Mouse (Mus musculus) heart, embryonic 11.5 days (tissue): Measurements from ENCODE around the gene Afap1l2. TPM values are rescaled to one million over a fixed set of nuclear protein-coding genes. Genes with fewer than 3 reads are reported as not detected.

Experiments
- ATAC-seq: fragments of 200-750 bp; cut with Nextera tagmentation; replicated peaks from 2 replicates; pipeline ENCODE4 v1.8.0; 2017; ENCODE audit warnings: moderate library complexity; ENCODE audit not compliant: insufficient number of reproducible peaks, low FRiP score, low TSS enrichment
- H3K27ac ChIP-seq: fragments of 300-500 bp; sonication (generic); 2 replicates; pipeline ENCODE4 v1.5.1; 2014; ENCODE audit warnings: mild to moderate bottlenecking, low read depth, low read length
- H3K27me3 ChIP-seq: fragments of 300-500 bp; sonication (generic); 2 replicates; pipeline ENCODE4 v1.6.1; 2014; ENCODE audit warnings: mild to moderate bottlenecking, low read length, mixed read lengths; ENCODE audit not compliant: control insufficient read depth, insufficient read depth
- H3K36me3 ChIP-seq: fragments of 300-500 bp; sonication (generic); 2 replicates; pipeline ENCODE4 v1.6.1; 2014; ENCODE audit warnings: mild to moderate bottlenecking, low read length, moderate library complexity, mixed read lengths; ENCODE audit not compliant: control insufficient read depth, insufficient read depth
- H3K4me1 ChIP-seq: fragments of 300-500 bp; sonication (generic); 2 replicates; pipeline ENCODE4 v1.6.1; 2014; ENCODE audit warnings: low read length; ENCODE audit not compliant: control insufficient read depth, insufficient read depth
- H3K4me2 ChIP-seq: fragments of 300-500 bp; sonication (generic); 2 replicates; pipeline ENCODE4 v1.6.1; 2014; ENCODE audit warnings: mild to moderate bottlenecking, moderate library complexity
- H3K4me3 ChIP-seq: fragments of 300-500 bp; sonication (generic); 2 replicates; pipeline ENCODE4 v1.5.1; 2014; ENCODE audit warnings: low read depth, low read length
- H3K9ac ChIP-seq: fragments of 300-500 bp; sonication (generic); 2 replicates; pipeline ENCODE4 v1.6.1; 2014; ENCODE audit warnings: mild to moderate bottlenecking, low read depth, low read length, moderate library complexity
- H3K9me3 ChIP-seq: fragments of 300-500 bp; sonication (generic); replicated peaks from 2 replicates; pipeline ENCODE4 v1.6.1; 2016; ENCODE audit warnings: low read length; ENCODE audit not compliant: control insufficient read depth
- WGBS: fragments of 180-500 bp; shearing (Covaris S2); extraction: QIAGEN DNeasy Blood & Tissue Kit; methylation state at CpG from one replicate; pipeline ENCODE4 v1.1.7; 2014; ENCODE audit not compliant: insufficient replicate concordance; 5-methylcytosine and 5-hydroxymethylcytosine counted together
- polyA plus RNA-seq: library from polyadenylated mRNA; unstranded; fragments of >200 nt; fragmentation: Nextera tagmentation; extraction: Ambion mirVana; gene quantifications from 2 replicates; pipeline ENCODE4 v1.2.1, GENCODE M21; 2014

Afap1l2 gene
- polyA plus RNA-seq: 1.3 and 1.5 TPM in 2 replicates

DNA sequence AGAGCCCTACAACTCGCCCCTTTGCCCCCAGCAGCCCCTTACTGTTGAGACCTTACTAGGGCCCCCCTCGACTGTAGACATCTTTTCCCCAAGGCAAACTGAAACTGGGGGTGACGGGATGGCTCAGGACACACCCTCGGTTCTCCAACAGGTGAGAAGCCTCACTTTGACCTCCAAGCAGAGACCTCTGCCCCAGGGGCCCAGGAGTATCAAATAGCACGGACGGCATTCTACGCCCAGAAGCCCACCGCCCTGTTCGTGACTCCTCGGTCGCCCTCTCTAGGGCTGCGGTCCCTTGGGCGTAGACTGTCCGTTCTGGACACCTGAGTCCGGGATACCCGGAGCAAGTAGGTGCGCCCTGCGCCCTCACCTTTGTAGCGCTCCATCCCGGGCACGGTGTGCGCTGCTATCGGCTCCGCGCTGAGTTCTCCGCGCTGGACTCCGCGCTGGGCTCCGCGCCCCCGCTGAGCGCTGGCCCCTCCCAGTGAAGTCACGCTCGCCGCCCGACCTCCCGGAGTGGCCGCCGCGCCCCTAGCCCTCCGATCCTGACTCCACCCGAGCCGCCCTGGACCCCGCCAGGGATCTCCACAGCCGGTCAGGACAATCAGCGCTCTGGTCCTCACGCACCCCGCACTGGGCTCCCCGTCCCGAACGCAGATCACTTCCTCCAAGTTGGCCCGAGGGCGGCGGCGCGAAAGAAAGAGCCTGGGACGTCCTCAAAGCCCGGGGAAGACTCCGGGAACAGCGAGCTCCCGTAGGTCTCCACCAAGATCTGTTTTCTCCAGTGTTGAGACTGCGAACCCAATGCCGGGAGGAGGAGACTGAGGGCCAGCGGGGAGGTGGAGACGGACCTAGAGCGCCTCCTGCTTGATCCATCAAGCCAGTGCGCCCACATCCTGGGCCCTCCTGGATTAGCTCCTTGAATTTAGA, at the start of gene Afap1l2:
Gene Afap1l2 (minus strand): TSS at position 448 of the 930 bp plus-strand sequence.
- peak within 1 kb of the TSS; percentile 7 for H3K9ac ChIP-seq
- no peaks in the 10 kb centered on the region for H3K36me3 ChIP-seq
- peak within 1 kb of the TSS; percentile 55 for H3K4me3 ChIP-seq
- H3K9me3 ChIP-seq: no peaks in the 10 kb centered on the region
- 0 out of 2 replicates have a peak, but pooled peaks have one; percentile 35 for ATAC-seq
- peaks cover 15% of the 10 kb centered on the region for H3K27me3 ChIP-seq
- 3% methylated on average over 67 of the region's 68 CpGs for WGBS
- no peaks in the 10 kb centered on the region for H3K4me1 ChIP-seq
- peak within 1 kb of the TSS; percentile 93 for H3K4me2 ChIP-seq
- no peak within 1 kb of the TSS for H3K27ac ChIP-seq

GRCm38 (mm10) chr19:57057568-57057967, 49.5 kb upstream of the Afap1l2 start:
- H3K9me3 ChIP-seq: peaks cover 5% of the 10 kb centered on the region
- H3K4me1 ChIP-seq: no peaks in the 10 kb centered on the region
- H3K4me3 ChIP-seq: no peak overlapping the region
- no peak overlapping the region for H3K9ac ChIP-seq
- H3K27me3 ChIP-seq: no peaks in the 10 kb centered on the region
- no peak overlapping the region for H3K27ac ChIP-seq
- no peak for ATAC-seq
- no peak overlapping the region for H3K4me2 ChIP-seq
- H3K36me3 ChIP-seq: peaks cover 23% of the 10 kb centered on the region
- 92% methylated on average over 2 of the region's 2 CpGs for WGBS

GRCm38 (mm10) chr19:57055215-57056120, 47.4 kb upstream of the Afap1l2 start:
- Histone ChIP-seq H3K9ac (no peak overlapping the region), H3K9me3 (peaks cover 5% of the 10 kb centered on the region), H3K27me3 (no peaks in the 10 kb centered on the region), H3K4me1 (no peaks in the 10 kb centered on the region), H3K27ac (no peak overlapping the region), H3K36me3 (peaks cover 19% of the 10 kb centered on the region), H3K4me2 (no peak overlapping the region), H3K4me3 (no peak overlapping the region)
- 83% methylated on average over 16 of the region's 16 CpGs for WGBS
- no peak for ATAC-seq

DNA sequence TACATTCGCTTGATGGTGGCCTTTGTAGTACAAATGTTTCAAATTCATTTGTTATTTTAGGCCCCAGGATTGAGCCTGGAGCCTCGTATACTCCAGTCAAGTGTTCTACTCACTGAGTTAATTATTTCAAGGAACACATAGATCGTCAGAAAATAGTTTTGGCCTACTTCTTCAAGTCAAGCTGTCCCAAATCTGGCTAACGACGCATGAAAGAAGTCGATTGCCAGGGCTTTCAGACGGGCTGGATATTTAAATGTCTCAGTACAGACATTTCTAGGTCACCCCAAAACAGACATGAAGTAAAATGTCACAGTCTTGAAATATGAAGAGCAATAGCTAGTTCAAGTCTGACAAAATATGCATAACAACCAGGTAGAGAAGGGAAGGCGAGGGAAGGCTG, 44.9 kb upstream of the Afap1l2 start:
- ATAC-seq: no peak
- 82% methylated on average over 8 of the region's 8 CpGs for WGBS
- no peaks in the 10 kb centered on the region for H3K27me3 ChIP-seq
- H3K27ac ChIP-seq: no peak overlapping the region
- H3K9me3 ChIP-seq: peaks cover 4% of the 10 kb centered on the region
- H3K36me3 ChIP-seq: peaks cover 5% of the 10 kb centered on the region
- no peak overlapping the region for H3K9ac ChIP-seq
- no peak overlapping the region for H3K4me3 ChIP-seq
- H3K4me1 ChIP-seq: no peaks in the 10 kb centered on the region
- no peak overlapping the region for H3K4me2 ChIP-seq

DNA sequence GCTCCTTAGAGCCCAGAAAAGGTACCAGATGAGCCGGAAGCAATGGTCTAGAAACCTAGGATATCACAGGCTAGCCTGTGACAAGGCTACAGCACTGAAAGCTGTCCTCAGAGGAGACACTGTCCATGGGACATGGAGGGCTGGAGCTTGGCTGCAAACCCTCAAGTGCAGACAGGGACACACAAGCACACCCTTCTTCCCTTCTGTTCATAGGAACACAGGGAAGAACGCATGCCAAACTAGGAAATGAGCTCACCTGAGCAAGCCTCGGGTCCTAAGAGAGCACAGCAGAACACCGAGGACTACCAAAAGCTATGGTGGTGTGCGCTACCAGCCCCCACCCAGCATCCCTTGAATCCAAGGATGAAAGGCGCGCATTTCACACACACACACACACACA, 44.0 kb upstream of the Afap1l2 start:
- H3K36me3 ChIP-seq: no peaks in the 10 kb centered on the region; the same call in 1 of the 2 replicates
- H3K4me2 ChIP-seq: no peak overlapping the region
- ATAC-seq: no peak

GRCm38 (mm10) chr19:57049592-57050090, 41.6 kb upstream of the Afap1l2 start:
- no peak overlapping the region for H3K27ac ChIP-seq
- no peak overlapping the region for H3K4me2 ChIP-seq
- H3K9me3 ChIP-seq: no peaks in the 10 kb centered on the region
- H3K4me1 ChIP-seq: no peaks in the 10 kb centered on the region
- 83% methylated on average over 16 of the region's 16 CpGs for WGBS
- no peak overlapping the region for H3K9ac ChIP-seq
- no peaks in the 10 kb centered on the region; the same call in 1 of the 2 replicates for H3K36me3 ChIP-seq
- no peaks in the 10 kb centered on the region for H3K27me3 ChIP-seq
- no peak for ATAC-seq
- no peak overlapping the region for H3K4me3 ChIP-seq

More for the DNA sequence above, 44.0 kb upstream of the Afap1l2 start:
- H3K9ac ChIP-seq: no peak overlapping the region
- H3K27me3 ChIP-seq: no peaks in the 10 kb centered on the region
- no peaks in the 10 kb centered on the region for H3K4me1 ChIP-seq
- H3K27ac ChIP-seq: no peak overlapping the region
- H3K4me3 ChIP-seq: no peak overlapping the region
- 88% methylated on average over 7 of the region's 7 CpGs for WGBS
- no peaks in the 10 kb centered on the region for H3K9me3 ChIP-seq

- ATAC-seq: no peak
- Histone ChIP-seq H3K27me3 (no peaks in the 10 kb centered on the region), H3K4me1 (no peaks in the 10 kb centered on the region), H3K27ac (no peak overlapping the region), H3K4me2 (no peak overlapping the region), H3K9ac (no peak overlapping the region), H3K9me3 (no peaks in the 10 kb centered on the region), H3K4me3 (no peak overlapping the region), H3K36me3 (peaks cover 3% of the 10 kb centered on the region; the same call in 1 of the 2 replicates)
- 86% methylated on average over 9 of the region's 9 CpGs for WGBS
These were observed 39.8 kb upstream of the Afap1l2 start for GRCm38 (mm10) chr19:57047671-57048320.

DNA sequence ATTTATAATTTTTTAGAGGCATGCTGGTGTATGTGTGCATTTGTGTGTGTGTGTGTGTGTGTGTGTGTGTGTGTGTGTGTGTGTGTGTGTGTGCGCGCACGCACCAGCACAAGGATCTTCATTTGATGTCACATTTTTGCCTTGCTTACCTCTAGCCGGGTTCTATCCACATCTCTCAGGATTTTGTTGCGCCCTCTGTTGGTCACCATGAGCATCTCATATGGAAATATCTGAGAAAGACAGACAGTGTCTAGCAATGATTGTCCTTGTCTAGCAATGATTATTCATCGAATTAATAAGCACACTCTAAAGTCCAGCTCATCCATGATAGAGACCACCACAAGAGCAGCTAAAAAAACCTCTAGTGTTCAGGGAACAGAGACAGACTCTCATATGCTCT, 31.2 kb upstream of the Afap1l2 start:
- Histone ChIP-seq H3K27me3 (no peaks in the 10 kb centered on the region), H3K4me2 (no peak overlapping the region), H3K36me3 (peaks cover 23% of the 10 kb centered on the region), H3K9me3 (no peaks in the 10 kb centered on the region), H3K4me3 (no peak overlapping the region), H3K9ac (no peak overlapping the region), H3K27ac (no peak overlapping the region), H3K4me1 (no peaks in the 10 kb centered on the region)
- ATAC-seq: no peak
- 62% methylated on average over 6 of the region's 6 CpGs for WGBS
